Mouse (Mus musculus) heart, adult 2 months (tissue): ENCODE results near the gene Cntfr. TPM values are rescaled to one million over a fixed set of nuclear protein-coding genes. Genes with fewer than 3 reads are reported as not detected.

Experiments
- DNase-seq, 2 experiments: peaks; one replicate each; pipeline ENCODE4 v3.0.0; 2021
- H3K27ac ChIP-seq: fragments of 200-600 bp; 2 replicates; pipeline ENCODE4 v1.8.1; 2022
- H3K27me3 ChIP-seq: fragments of 200-500 bp; 2 replicates; pipeline ENCODE4 v1.6.1; 2012; ENCODE audit warnings: mild to moderate bottlenecking, low read length, inconsistent platforms, mixed read lengths; ENCODE audit not compliant: control insufficient read depth, insufficient read depth
- H3K36me3 ChIP-seq: fragments of 200-500 bp; 2 replicates; pipeline ENCODE4 v1.6.1; 2012; ENCODE audit warnings: low read length, inconsistent platforms; ENCODE audit not compliant: control insufficient read depth, insufficient read depth
- H3K4me1 ChIP-seq: fragments of 200-500 bp; 2 replicates; pipeline ENCODE4 v1.6.1; 2011; ENCODE audit warnings: low read length; ENCODE audit not compliant: control insufficient read depth, insufficient read depth
- H3K4me3 ChIP-seq: fragments of 200-600 bp; 2 replicates; pipeline ENCODE4 v1.8.1; 2022
- H3K79me2 ChIP-seq: fragments of 200-500 bp; replicated peaks from 2 replicates; pipeline ENCODE4 v1.6.1; 2012; ENCODE audit warnings: mild to moderate bottlenecking, inconsistent platforms, low read length, moderate library complexity, mixed read lengths; ENCODE audit not compliant: control insufficient read depth, insufficient read depth
- H3K9ac ChIP-seq: fragments of 200-500 bp; 2 replicates; pipeline ENCODE4 v1.6.1; 2012; ENCODE audit warnings: low read depth, mild to moderate bottlenecking, control low read depth, inconsistent platforms, low read length, mixed read lengths
- CTCF ChIP-seq: fragments of 200-600 bp; IDR thresholded peaks from 2 replicates; pipeline ENCODE4 v1.8.1; 2022; ENCODE audit warnings: antibody characterized with exemption, mild to moderate bottlenecking, moderate library complexity
- EP300 ChIP-seq: fragments of 200-500 bp; IDR thresholded peaks from 2 replicates; pipeline ENCODE4 v1.6.1; 2011; ENCODE audit warnings: low read depth, low read length, control low read depth; ENCODE audit not compliant: insufficient read depth
- POLR2A ChIP-seq: fragments of 200-500 bp; IDR thresholded peaks from 2 replicates; pipeline ENCODE4 v1.6.1; 2011; ENCODE audit warnings: mild to moderate bottlenecking, low read depth, low read length, control low read depth; ENCODE audit not compliant: insufficient read depth
- WGBS: fragments of 180-500 bp; shearing (Covaris S2); methylation state at CpG from one replicate; pipeline ENCODE4 v1.1.7; 2018; 5-methylcytosine and 5-hydroxymethylcytosine counted together
- intact Hi-C: fragments of 180-260 bp; cut with DNase I; formaldehyde crosslinking; loops from one replicate; pipeline ENCODE4 v1.15.1; 2025
- polyA plus RNA-seq: library from polyadenylated mRNA; depleted of rRNA; stranded (reverse); fragments of >200 nt; gene quantifications from 2 replicates; pipeline ENCODE4 v1.2.3, GENCODE M21; 2012
- total RNA-seq, 2 experiments: library from RNA; stranded (reverse); gene quantifications; 2 replicates each; pipeline ENCODE4 v1.2.3; 2021

Gene Cntfr
- total and polyA plus RNA-seq, 3 experiments, result 4.1 to 11.4 (median 5.4) TPM

DNA sequence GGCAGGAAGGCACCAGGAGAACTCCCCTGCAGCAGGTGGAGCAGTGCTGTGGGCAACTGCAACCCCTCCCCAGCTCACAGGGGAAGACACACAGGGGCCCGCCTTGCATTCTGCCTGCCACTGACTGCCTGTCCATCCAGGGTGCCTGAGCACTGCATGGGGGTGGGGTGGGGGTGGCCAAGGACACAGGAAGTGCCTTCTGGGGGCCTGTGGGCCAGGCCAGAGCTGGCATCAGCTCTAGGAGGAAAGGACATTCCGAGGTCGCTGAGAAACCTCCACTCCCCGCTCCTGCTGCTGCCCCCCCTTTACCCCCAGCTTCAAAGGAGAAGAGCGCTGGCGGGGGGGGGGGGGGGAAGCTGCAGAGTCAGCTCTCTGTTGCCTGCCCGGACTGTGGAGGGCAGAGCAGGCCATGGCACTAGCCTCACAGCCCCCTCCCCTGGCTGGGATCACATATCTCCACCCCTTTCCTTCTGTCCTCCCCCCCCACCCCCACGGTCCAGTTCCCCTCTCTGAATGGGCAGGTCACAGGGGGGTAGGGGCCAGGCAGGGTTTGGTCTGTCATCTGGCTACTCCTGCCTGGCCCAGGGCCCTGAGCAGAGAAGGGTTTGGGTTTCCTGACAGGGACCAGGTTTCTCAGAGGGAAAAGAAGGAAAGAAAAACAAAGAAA lies 31.7 kb downstream of the Cntfr start:
- 20% methylated on average over 8 of the region's 8 CpGs for WGBS
- H3K27me3 ChIP-seq, result no peaks in the 10 kb centered on the region

DNA sequence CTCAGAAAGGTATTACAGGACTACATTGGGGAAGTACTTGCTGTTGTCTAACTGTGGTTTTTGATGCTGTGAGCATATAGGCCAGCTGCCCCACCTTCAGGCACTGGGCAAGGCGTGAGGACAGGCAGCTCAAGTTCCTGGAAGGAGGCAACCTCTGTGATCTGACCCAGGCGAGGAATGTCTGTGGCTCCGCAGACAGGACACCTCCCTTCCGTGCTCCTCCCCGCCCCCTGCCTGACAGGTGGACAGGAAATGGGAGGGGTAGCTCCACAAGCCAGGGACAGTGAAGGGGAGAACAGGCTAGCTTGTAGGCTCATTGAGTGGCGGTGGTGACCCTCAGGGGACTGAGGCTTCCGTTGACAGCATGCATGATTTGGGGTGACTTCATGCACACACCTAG lies 32.4 kb downstream of the Cntfr start:
- Histone ChIP-seq H3K4me1 (no peaks in the 10 kb centered on the region; the same call in 1 of the 2 replicates), H3K36me3 (no peaks in the 10 kb centered on the region), H3K4me3 (no peak overlapping the region), H3K9ac (no peak overlapping the region), H3K27ac (no peak overlapping the region), H3K27me3 (no peaks in the 10 kb centered on the region), H3K79me2 (no peaks in the 10 kb centered on the region)
- no peak for DNase-seq
- 43% methylated on average over 7 of the region's 7 CpGs for WGBS
- TF ChIP-seq CTCF, result no peak
- TF ChIP-seq POLR2A, result no peak
- TF ChIP-seq EP300, result no peak
- intact Hi-C loops, result no loop called here

More for the DNA sequence above, 31.7 kb downstream of the Cntfr start:
- Histone ChIP-seq H3K4me1 (no peaks in the 10 kb centered on the region; the same call in 1 of the 2 replicates), H3K79me2 (no peaks in the 10 kb centered on the region), H3K27ac (no peak overlapping the region), H3K9ac (no peak overlapping the region), H3K36me3 (no peaks in the 10 kb centered on the region), H3K4me3 (no peak overlapping the region)
- TF ChIP-seq EP300 (no peak), POLR2A (no peak), CTCF (no peak)
- no peak for DNase-seq
- intact Hi-C loops, result no loop called here

DNA sequence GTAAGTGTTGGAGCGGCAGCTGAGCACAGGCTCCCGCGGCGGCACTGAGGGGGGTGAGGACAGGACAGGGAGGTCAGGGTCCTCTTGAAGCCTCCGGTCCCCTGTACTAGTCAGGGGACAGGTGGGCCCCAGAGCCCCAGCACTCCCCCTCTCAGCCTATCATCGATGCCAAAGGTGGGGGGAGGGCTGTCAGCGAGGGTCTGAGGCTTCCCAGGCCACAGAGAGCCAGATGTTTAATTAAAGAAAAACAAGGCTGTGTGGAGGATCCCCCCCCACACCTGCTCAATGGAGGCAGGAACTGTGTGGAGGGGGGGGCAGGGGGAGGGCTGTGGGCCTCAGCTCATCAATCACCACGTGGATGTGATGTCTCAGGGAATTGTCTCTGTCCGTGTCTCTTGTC lies 33.3 kb downstream of the Cntfr start:
- TF ChIP-seq EP300, result no peak
- TF ChIP-seq CTCF, result no peak
- TF ChIP-seq POLR2A, result no peak
- no peaks in the 10 kb centered on the region for H3K36me3 ChIP-seq
- intact Hi-C loops, result no loop called here
- 61% methylated on average over 9 of the region's 9 CpGs for WGBS
- no peak overlapping the region for H3K9ac ChIP-seq
- no peak for DNase-seq
- no peak overlapping the region for H3K4me3 ChIP-seq
- no peaks in the 10 kb centered on the region for H3K79me2 ChIP-seq
- H3K27me3 ChIP-seq, result no peaks in the 10 kb centered on the region
- no peak overlapping the region for H3K27ac ChIP-seq
- H3K4me1 ChIP-seq, result no peaks in the 10 kb centered on the region; the same call in 1 of the 2 replicates

DNA sequence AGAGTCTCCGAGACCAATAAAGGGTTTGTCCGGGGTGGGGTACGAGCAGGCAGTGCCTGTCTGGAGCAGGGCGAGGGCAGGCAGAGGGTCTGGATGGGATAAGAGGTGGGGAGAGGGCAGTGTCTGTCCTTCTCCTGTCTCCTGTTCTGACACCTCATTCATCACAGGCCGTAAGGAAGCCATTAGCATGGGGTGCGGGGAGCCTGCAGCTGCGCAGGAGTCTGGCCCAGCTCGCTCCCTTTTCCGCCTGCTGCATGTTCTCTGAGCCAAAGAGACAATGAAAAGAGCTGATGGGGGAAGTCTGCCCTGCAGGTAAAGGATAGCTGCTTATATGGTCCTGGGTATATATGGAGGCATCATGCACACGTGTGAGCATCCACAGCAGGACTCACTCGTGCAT lies 34.2 kb downstream of the Cntfr start:
- no peaks in the 10 kb centered on the region for H3K27me3 ChIP-seq
- no peaks in the 10 kb centered on the region; the same call in 1 of the 2 replicates for H3K4me1 ChIP-seq
- H3K36me3 ChIP-seq, result no peaks in the 10 kb centered on the region
- H3K79me2 ChIP-seq, result no peaks in the 10 kb centered on the region
- WGBS, result 82% methylated on average over 11 of the region's 11 CpGs
- no peak overlapping the region for H3K9ac ChIP-seq
- TF ChIP-seq EP300 (no peak), CTCF (no peak), POLR2A (no peak)
- no peak overlapping the region for H3K4me3 ChIP-seq
- no peak for DNase-seq
- H3K27ac ChIP-seq, result no peak overlapping the region
- intact Hi-C loops, result no loop called here

DNA sequence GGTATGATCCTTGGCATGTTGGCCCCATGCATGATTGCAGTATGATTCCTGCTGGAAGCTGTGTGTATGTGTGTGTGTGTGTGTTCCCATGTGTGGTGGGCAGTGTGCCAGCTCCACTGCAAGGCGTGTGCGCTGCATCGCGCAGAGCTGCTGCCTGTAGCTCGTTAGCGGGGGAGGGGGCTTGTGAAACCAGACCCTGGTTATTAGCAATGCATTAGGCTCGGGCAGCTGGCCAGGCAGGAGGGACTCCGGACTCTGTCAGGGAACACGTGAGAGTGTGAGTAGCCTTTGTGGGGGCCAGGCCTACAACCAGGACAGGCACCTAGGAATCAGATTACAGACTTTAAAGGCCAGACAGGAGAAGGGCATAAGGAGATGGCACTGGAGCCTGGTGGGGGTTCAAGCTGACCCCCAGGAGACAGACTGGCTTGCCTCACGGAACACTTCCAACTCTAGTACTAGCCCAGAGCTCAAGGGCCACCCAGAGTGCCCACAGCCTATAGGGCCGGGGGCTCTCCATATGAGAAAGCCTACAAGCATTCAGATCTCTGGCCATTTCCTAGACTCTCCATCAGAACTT lies 35.9 kb downstream of the Cntfr start:
- intact Hi-C loops, result no loop called here
- no peak for TF ChIP-seq CTCF
- no peak for TF ChIP-seq EP300
- no peak for TF ChIP-seq POLR2A
- WGBS, result 70% methylated on average over 11 of the region's 11 CpGs
- Histone ChIP-seq H3K27me3 (no peaks in the 10 kb centered on the region), H3K27ac (no peak overlapping the region), H3K4me3 (no peak overlapping the region), H3K36me3 (no peaks in the 10 kb centered on the region), H3K79me2 (no peaks in the 10 kb centered on the region), H3K4me1 (no peaks in the 10 kb centered on the region; the same call in 1 of the 2 replicates), H3K9ac (no peak overlapping the region)
- DNase-seq, result no peak

DNA sequence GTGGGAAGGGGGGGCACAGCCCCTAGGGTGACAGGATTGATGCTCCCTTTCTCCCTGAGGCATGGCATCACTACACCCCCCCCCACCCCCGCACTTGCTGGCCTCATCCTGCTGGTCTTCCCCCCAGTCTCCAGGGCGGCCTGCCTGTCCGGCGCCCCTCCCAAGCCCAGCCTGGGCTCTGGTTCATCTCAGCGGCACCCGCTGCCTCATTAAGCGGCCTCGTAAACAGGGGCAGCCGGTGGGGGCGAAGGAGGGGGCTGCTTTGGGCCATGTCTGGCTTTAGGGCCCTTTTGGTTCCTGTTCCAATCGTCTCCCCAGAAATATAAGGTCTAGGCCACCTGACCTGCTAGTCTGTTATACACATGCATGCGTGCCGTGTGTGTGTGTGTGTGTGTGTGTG lies 37.3 kb downstream of the Cntfr start:
- Histone ChIP-seq H3K4me3 (no peak overlapping the region), H3K9ac (no peak overlapping the region), H3K27me3 (no peaks in the 10 kb centered on the region), H3K36me3 (no peaks in the 10 kb centered on the region), H3K27ac (no peak overlapping the region), H3K79me2 (no peaks in the 10 kb centered on the region), H3K4me1 (no peaks in the 10 kb centered on the region; the same call in 1 of the 2 replicates)
- WGBS, result 81% methylated on average over 13 of the region's 13 CpGs
- no peak for DNase-seq
- TF ChIP-seq EP300 (no peak), POLR2A (no peak), CTCF (no peak)
- intact Hi-C loops, result no loop called here
